Mouse (Mus musculus): ENCODE measurements around the gene St5. TPM values are rescaled to one million over a fixed set of nuclear protein-coding genes. Genes with fewer than 3 reads are reported as not detected.
A peak's percentile ranks its signal among the peaks of the same experiment; 100 is the strongest.

Gene St5
- polyA plus RNA-seq, 1 experiment from 2014 or later, result 51.0 TPM

GRCm38 (mm10) chr7:109629871-109630778, 73.3 kb downstream of the St5 start:
- ATAC-seq (ENCODE audit: low FRiP score, low read depth), result no peak
- H3K9me3 ChIP-seq, result no peaks in the 10 kb centered on the region
- no peak overlapping the region for H3K27ac ChIP-seq
- H3K9ac ChIP-seq, result no peak overlapping the region
- H3K4me1 ChIP-seq, result no peaks in the 10 kb centered on the region
- no peak overlapping the region for H3K4me3 ChIP-seq
- H3K27me3 ChIP-seq (replicated peaks), result no peaks in the 10 kb centered on the region
- H3K36me3 ChIP-seq, result no peaks in the 10 kb centered on the region
- H3K4me2 ChIP-seq (replicated peaks), result no peak overlapping the region
- WGBS, result 81% methylated on average over 7 of the region's 7 CpGs

DNA sequence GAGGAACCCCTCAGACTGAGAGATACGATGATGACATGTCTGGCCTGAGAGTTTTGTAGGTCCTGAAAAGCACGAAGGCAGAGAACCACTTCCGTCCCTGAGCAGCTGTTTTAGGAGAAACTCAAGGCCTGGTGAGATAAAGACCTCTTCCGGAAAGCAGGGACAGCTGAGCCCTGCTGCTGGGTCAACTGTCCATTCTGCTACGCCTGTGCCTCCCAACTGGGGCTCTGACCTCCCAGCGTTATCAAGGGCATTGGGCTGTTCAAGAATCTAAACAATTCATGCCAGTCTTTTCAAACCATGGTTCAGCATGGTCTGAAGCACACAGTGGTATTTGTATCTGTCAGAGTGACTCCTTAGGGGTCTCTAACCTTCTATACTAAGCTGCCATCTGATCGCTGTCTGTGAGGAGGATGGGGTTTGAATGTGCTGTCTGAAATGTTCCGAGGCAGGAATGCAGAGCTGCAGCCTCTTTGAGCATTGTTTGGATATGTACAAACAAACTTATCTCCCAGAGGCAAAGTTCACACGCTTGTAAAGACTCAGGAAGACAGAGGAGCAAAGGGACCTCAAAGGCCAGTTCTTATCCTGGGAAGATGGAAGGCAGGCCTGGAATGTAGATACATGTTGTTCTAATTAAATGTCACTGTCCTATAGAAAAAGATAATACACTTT, 74.3 kb downstream of the St5 start:
- H3K27me3 ChIP-seq (replicated peaks), result no peaks in the 10 kb centered on the region
- H3K9ac ChIP-seq, result no peak overlapping the region
- no peak overlapping the region for H3K4me2 ChIP-seq (replicated peaks)
- no peak overlapping the region for H3K4me3 ChIP-seq
- H3K36me3 ChIP-seq, result no peaks in the 10 kb centered on the region
- no peaks in the 10 kb centered on the region for H3K9me3 ChIP-seq
- no peak for ATAC-seq (ENCODE audit: low FRiP score, low read depth)
- no peaks in the 10 kb centered on the region for H3K4me1 ChIP-seq
- no peak overlapping the region for H3K27ac ChIP-seq
- 64% methylated on average over 9 of the region's 9 CpGs for WGBS

- Histone ChIP-seq H3K27me3 (replicated peaks) (no peaks in the 10 kb centered on the region), H3K36me3 (no peaks in the 10 kb centered on the region), H3K9ac (no peak overlapping the region), H3K4me3 (no peak overlapping the region), H3K4me2 (replicated peaks) (no peak overlapping the region), H3K9me3 (no peaks in the 10 kb centered on the region), H3K27ac (no peak overlapping the region), H3K4me1 (no peaks in the 10 kb centered on the region)
- WGBS, result 96% methylated on average over 2 of the region's 2 CpGs
- no peak for ATAC-seq (ENCODE audit: low FRiP score, low read depth)
Measured at GRCm38 (mm10) chr7:109627851-109628250, 75.6 kb downstream of the St5 start.

GRCm38 (mm10) chr7:109622234-109622838, 81.1 kb downstream of the St5 start:
- no peak overlapping the region for H3K9ac ChIP-seq
- WGBS, result 92% methylated on average over 9 of the region's 9 CpGs
- peaks cover under 1% of the 10 kb centered on the region; the same call in 1 of the 2 replicates for H3K4me1 ChIP-seq
- no peak for ATAC-seq (ENCODE audit: low FRiP score, low read depth)
- no peak overlapping the region for H3K4me3 ChIP-seq
- H3K27ac ChIP-seq, result no peak overlapping the region
- H3K27me3 ChIP-seq (replicated peaks), result no peaks in the 10 kb centered on the region
- no peak overlapping the region for H3K4me2 ChIP-seq (replicated peaks)
- H3K9me3 ChIP-seq, result no peaks in the 10 kb centered on the region
- no peaks in the 10 kb centered on the region for H3K36me3 ChIP-seq

- H3K4me1 ChIP-seq, result peaks cover 14% of the 10 kb centered on the region
- H3K27me3 ChIP-seq (replicated peaks), result no peaks in the 10 kb centered on the region
- H3K4me3 ChIP-seq, result no peak overlapping the region
- no peak overlapping the region for H3K9ac ChIP-seq
- no peak overlapping the region for H3K4me2 ChIP-seq (replicated peaks)
- 45% methylated on average over 2 of the region's 2 CpGs for WGBS
- no peaks in the 10 kb centered on the region for H3K36me3 ChIP-seq
- no peak overlapping the region for H3K27ac ChIP-seq
- H3K9me3 ChIP-seq, result no peaks in the 10 kb centered on the region
- no peak for ATAC-seq (ENCODE audit: low FRiP score, low read depth)
Measured at GRCm38 (mm10) chr7:109620967-109621366, 82.4 kb downstream of the St5 start.

GRCm38 (mm10) chr7:109620288-109620687, 83.1 kb downstream of the St5 start:
- no peak for ATAC-seq (ENCODE audit: low FRiP score, low read depth)
- Histone ChIP-seq H3K9me3 (no peaks in the 10 kb centered on the region), H3K36me3 (no peaks in the 10 kb centered on the region), H3K4me1 (peaks cover 20% of the 10 kb centered on the region), H3K27ac (no peak overlapping the region), H3K27me3 (replicated peaks) (no peaks in the 10 kb centered on the region), H3K9ac (no peak overlapping the region), H3K4me2 (replicated peaks) (no peak overlapping the region), H3K4me3 (no peak overlapping the region)
- WGBS, result 74% methylated on average over 3 of the region's 3 CpGs

DNA sequence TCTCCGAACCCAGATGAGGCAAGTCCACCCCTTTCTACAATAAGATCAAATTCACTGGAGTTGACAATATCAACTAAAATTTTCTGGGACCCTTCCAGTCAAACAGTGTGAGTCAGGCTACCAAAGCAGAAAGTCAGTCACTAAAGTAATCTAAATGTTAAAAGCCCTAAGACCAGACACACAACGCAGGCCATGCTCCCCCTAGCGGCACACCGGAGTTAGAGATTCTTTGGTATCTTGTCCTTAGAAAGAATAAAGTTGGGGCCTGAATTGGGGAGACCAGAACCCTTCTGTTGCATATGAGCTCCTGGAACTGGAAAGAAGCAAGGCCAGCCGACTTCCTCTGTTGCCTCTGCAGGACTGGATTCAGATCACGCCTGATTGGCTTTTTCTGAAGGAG, 84.7 kb downstream of the St5 start:
- no peaks in the 10 kb centered on the region for H3K36me3 ChIP-seq
- H3K27ac ChIP-seq, result no peak overlapping the region
- H3K4me1 ChIP-seq, result peaks cover 31% of the 10 kb centered on the region
- 23% methylated on average over 6 of the region's 6 CpGs for WGBS
- H3K4me2 ChIP-seq (replicated peaks), result no peak overlapping the region
- H3K9me3 ChIP-seq, result no peaks in the 10 kb centered on the region
- no peak for ATAC-seq (ENCODE audit: low FRiP score, low read depth)
- no peaks in the 10 kb centered on the region for H3K27me3 ChIP-seq (replicated peaks)
- no peak overlapping the region for H3K9ac ChIP-seq
- H3K4me3 ChIP-seq, result no peak overlapping the region

DNA sequence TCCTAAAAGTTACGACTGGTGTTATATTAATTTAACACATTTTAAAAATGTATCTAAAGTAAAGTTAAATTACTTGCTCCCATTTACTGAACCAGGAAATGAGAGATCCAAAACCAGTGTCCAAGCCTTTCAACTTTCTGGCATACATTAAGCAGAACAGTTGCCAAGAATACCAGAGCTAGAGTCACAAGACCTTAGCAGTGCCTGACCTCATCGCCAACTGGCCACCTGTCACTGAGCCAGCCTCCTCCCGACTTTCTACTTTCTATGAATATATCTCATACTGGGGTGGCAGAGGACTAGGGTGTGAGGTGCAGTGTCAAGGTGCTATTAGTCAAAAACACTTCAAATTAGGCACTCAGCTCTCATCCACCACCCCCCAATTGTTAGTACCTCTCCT, 85.6 kb downstream of the St5 start:
- Histone ChIP-seq H3K36me3 (no peaks in the 10 kb centered on the region), H3K9me3 (no peaks in the 10 kb centered on the region), H3K4me3 (no peak overlapping the region), H3K9ac (no peak overlapping the region), H3K27ac (no peak overlapping the region), H3K4me2 (replicated peaks) (no peak overlapping the region), H3K27me3 (replicated peaks) (no peaks in the 10 kb centered on the region), H3K4me1 (peaks cover 37% of the 10 kb centered on the region)
- ATAC-seq (ENCODE audit: low FRiP score, low read depth), result no peak
- 78% methylated on average over 3 of the region's 3 CpGs for WGBS

DNA sequence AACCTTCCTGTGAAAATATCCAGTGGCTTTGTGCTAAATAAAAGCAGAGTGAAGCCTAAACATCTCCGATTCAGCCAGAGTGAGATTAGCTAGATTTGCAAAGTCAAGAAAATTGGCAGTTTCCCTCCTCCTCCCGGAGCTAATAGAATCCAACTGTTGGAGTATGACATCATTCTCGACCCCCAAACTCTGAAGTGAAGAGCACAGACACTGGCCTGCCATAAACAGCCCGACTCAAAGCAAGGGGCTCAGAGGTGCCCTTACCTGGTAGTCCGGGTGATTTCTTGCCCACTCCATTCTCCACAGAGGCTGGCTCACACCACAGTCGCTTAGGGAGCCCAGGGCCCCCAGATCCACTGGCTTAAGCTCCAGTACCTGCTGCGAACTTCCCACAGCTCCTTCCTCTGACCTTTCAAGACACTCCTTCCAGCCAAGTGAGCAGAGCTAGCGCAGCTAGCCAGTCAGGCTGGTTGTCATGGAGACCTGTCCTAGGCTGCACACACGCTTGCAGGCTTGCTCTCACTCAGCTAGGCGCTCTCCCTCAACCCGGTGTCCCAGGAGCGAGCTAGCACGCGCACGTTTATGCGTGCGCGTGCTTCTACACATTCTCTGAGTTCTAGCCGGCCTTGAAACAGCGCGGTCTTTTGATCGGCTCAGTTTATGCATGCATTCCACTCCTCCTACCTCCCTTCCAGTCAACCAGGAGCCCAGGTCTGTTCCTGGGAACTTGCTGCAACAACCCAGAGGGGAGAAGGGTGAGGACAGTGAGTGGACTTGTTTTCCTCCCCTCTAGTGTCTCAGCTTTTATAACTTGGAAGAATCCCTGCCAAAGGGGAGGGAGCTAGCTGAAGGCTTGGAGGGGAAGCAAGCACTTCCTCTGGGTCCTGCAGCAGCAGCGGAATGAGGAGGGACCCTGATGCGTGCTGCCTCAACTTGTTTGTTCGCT, 87.1 kb downstream of the St5 start:
- no peaks in the 10 kb centered on the region for H3K9me3 ChIP-seq
- WGBS, result 3% methylated on average over 25 of the region's 25 CpGs
- H3K4me2 ChIP-seq (replicated peaks), result peak overlapping the region; percentile 65
- no peaks in the 10 kb centered on the region for H3K27me3 ChIP-seq (replicated peaks)
- H3K4me3 ChIP-seq, result peak overlapping the region; percentile 41
- H3K27ac ChIP-seq, result peak overlapping the region; percentile 47
- peak; percentile 95 for ATAC-seq (ENCODE audit: low FRiP score, low read depth)
- H3K9ac ChIP-seq, result peak overlapping the region; percentile 47
- H3K4me1 ChIP-seq, result peaks cover 48% of the 10 kb centered on the region
- H3K36me3 ChIP-seq, result no peaks in the 10 kb centered on the region

GRCm38 (mm10) chr7:109615601-109616000, 87.8 kb downstream of the St5 start:
- Histone ChIP-seq H3K4me2 (replicated peaks) (peak overlapping the region; percentile 65), H3K9me3 (no peaks in the 10 kb centered on the region), H3K27me3 (replicated peaks) (no peaks in the 10 kb centered on the region), H3K9ac (peak overlapping the region; percentile 47; the same call in 1 of the 2 replicates), H3K4me3 (peak overlapping the region; percentile 41; the same call in 1 of the 2 replicates), H3K4me1 (peaks cover 50% of the 10 kb centered on the region), H3K27ac (peak overlapping the region; percentile 29; the same call in 1 of the 2 replicates), H3K36me3 (no peaks in the 10 kb centered on the region)
- ATAC-seq (ENCODE audit: low FRiP score, low read depth), result no peak
- 34% methylated on average over 4 of the region's 4 CpGs for WGBS

DNA sequence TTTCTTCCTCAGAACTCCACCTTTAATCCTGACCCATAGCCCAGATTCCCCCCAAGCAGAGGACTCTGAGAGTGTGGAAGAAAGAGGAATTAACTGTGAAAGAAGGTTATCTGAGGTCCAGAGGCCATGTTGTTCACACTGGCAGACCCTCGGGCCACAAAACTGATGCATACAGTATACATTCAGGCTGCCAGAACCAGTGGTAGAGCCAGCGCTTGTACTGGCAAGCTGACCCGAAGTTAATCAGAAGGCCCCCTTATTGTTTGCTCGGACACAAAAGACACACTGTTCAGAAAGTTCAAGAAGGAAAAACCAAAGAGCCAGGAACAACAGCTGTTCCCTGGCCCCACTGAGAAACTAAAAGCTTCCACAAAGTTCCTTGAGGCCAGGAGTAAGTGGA, 88.5 kb downstream of the St5 start:
- peak overlapping the region; percentile 65 for H3K4me2 ChIP-seq (replicated peaks)
- H3K27ac ChIP-seq, result 0 out of 2 replicates have a peak overlapping the region, but pooled peaks have one; percentile 33
- H3K36me3 ChIP-seq, result no peaks in the 10 kb centered on the region
- no peaks in the 10 kb centered on the region for H3K27me3 ChIP-seq (replicated peaks)
- 26% methylated on average over 4 of the region's 4 CpGs for WGBS
- H3K9me3 ChIP-seq, result no peaks in the 10 kb centered on the region
- H3K4me3 ChIP-seq, result peak overlapping the region; percentile 41
- peaks cover 53% of the 10 kb centered on the region for H3K4me1 ChIP-seq
- peak overlapping the region; percentile 33; the same call in 1 of the 2 replicates for H3K9ac ChIP-seq
- ATAC-seq (ENCODE audit: low FRiP score, low read depth), result no peak
